Comparison of ENCODE assay signal across 21 mouse cellular contexts in the genomic region with DNA sequence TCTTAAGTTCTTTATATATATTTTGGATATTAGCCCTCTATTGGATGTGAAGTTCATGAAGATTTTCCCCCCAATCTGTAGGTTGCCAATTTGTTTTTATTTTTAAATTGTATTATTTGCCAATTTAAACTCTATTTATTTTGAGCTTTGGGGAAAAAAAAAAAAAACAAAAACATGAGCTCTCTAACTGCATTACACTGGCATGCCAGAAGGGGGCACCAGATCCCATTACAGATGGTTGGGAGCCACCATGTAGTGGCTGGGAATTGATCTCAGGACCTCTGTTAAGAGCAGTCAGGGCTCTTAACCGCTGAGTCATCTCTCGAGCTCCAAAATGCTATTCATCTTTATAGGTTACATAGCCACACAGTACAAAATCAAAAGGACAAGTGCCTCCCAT.
DNase-seq lines count a peak whose midpoint lies in the region; ATAC-seq and TF ChIP-seq lines count a peak whose summit lies in the region.
"Had no signal": no experiment of that assay in that cellular context is flagged by ENCODE, and none has a peak within 500 bp of the region (broad histone marks: within the 10 kb centered on the region; RNA-seq: fewer than 3 reads in every experiment).

No protein-coding gene starts in this region.

- H3K9ac ChIP-seq in liver, adult 2 months (ENCODE audit: low read depth, low read length) = no peak overlapping the region
- H3K9ac ChIP-seq in liver, embryonic 12.5 days = no peak overlapping the region
- no peak overlapping the region for H3K9ac ChIP-seq in MEL (ENCODE audit: control insufficient read depth, low read depth, low read length, poor library complexity, severe bottlenecking)
- H3K9ac ChIP-seq in stomach, postnatal 0 days (ENCODE audit: low read length) = no peak overlapping the region
- H3K9ac ChIP-seq in forebrain, embryonic 13.5 days = no peak overlapping the region
- H3K9ac ChIP-seq: heart, embryonic 15.5 days; midbrain, embryonic 13.5 days; neural tube, embryonic 13.5 days had no signal

- ATAC-seq in CD4-positive, CD25-positive, alpha-beta regulatory T cell, adult 4 months = no peak
- no peak for ATAC-seq in liver, embryonic 12.5 days
- ATAC-seq in stomach, postnatal 0 days (ENCODE audit: low FRiP score, low TSS enrichment) = no peak
- no peak for ATAC-seq in forebrain, embryonic 13.5 days
- ATAC-seq: inflammation-experienced regulatory T-cells, adult 6 months; midbrain, embryonic 13.5 days had no signal

- DNase-seq in CD4-positive, CD25-positive, alpha-beta regulatory T cell, adult 2 months (ENCODE audit: low read depth, low spot score) = peak; percentile 0
- no peak for DNase-seq in liver, adult 2 months (ENCODE audit: extremely low read depth, low read depth, low spot score)
- DNase-seq in MEL (ENCODE audit: low read depth, low spot score) = peak; percentile 10
- DNase-seq in stomach, postnatal 0 days (ENCODE audit: low spot score) = no peak
- DNase-seq in heart, embryonic 10.5 days (ENCODE audit: low spot score) = no peak
- DNase-seq: adrenal gland, postnatal 36 days; cerebellum, adult 2 months; gastrocnemius, postnatal 10 days; heart, adult 18-20 months; kidney, adult 2 months; kidney, postnatal 10 days; lung, postnatal 10 days; right cerebral cortex, adult 18-20 months had no signal

- H3K4me3 ChIP-seq in liver, adult 2 months (ENCODE audit: insufficient read depth, low read depth, low read length) = no peak overlapping the region
- no peak overlapping the region for H3K4me3 ChIP-seq in liver, embryonic 12.5 days
- no peak overlapping the region for H3K4me3 ChIP-seq in MEL (ENCODE audit: control insufficient read depth in 1 of 2, insufficient read depth in 1 of 2, low read depth in 2 of 2, low read length in 2 of 2)
- H3K4me3 ChIP-seq in stomach, postnatal 0 days (ENCODE audit: low read depth, low read length) = no peak overlapping the region
- no peak overlapping the region for H3K4me3 ChIP-seq in heart, embryonic 10.5 days
- no peak overlapping the region for H3K4me3 ChIP-seq in forebrain, embryonic 13.5 days
- H3K4me3 ChIP-seq: embryonic facial prominence, embryonic 10.5 days; heart, embryonic 15.5 days; midbrain, embryonic 13.5 days; neural tube, embryonic 13.5 days had no signal

- no peak overlapping the region for H3K4me2 ChIP-seq in liver, embryonic 12.5 days
- no peak overlapping the region for H3K4me2 ChIP-seq in stomach, postnatal 0 days (replicated peaks; ENCODE audit: low read depth)
- no peak overlapping the region for H3K4me2 ChIP-seq in forebrain, embryonic 13.5 days
- H3K4me2 ChIP-seq: heart, embryonic 15.5 days; midbrain, embryonic 13.5 days; neural tube, embryonic 13.5 days had no signal

- TF ChIP-seq RAD21 in MEL (IDR thresholded peaks at IDR 0.05; ENCODE audit: low read depth, low read length) = peak; percentile 22

- no peak for TF ChIP-seq POLR2A in liver, adult 2 months (IDR thresholded peaks at IDR 0.05; ENCODE audit: extremely low read depth, insufficient read depth, low read length)
- TF ChIP-seq POLR2A in MEL (IDR thresholded peaks at IDR 0.05; ENCODE audit: control insufficient read depth in 1 of 2, insufficient read depth in 1 of 2, low read depth in 1 of 2, low read length in 2 of 2, poor library complexity in 1 of 2) = no peak

- no peaks in the 10 kb centered on the region for H3K27me3 ChIP-seq in liver, adult 2 months (ENCODE audit: control insufficient read depth, insufficient read depth, low read length)
- no peaks in the 10 kb centered on the region for H3K27me3 ChIP-seq in liver, embryonic 12.5 days (replicated peaks)
- no peaks in the 10 kb centered on the region for H3K27me3 ChIP-seq in MEL (ENCODE audit: control insufficient read depth in 1 of 2, insufficient read depth in 2 of 2, low read length in 2 of 2)
- no peaks in the 10 kb centered on the region for H3K27me3 ChIP-seq in stomach, postnatal 0 days (ENCODE audit: control insufficient read depth, insufficient read depth, low read length)
- H3K27me3 ChIP-seq in heart, embryonic 10.5 days (ENCODE audit: insufficient read depth, poor library complexity, severe bottlenecking) = no peaks in the 10 kb centered on the region
- no peaks in the 10 kb centered on the region for H3K27me3 ChIP-seq in forebrain, embryonic 13.5 days
- H3K27me3 ChIP-seq: heart, embryonic 15.5 days; midbrain, embryonic 13.5 days; neural tube, embryonic 13.5 days had no signal

- no peaks in the 10 kb centered on the region for H3K9me3 ChIP-seq in liver, embryonic 12.5 days (replicated peaks)
- H3K9me3 ChIP-seq in MEL (replicated peaks; ENCODE audit: insufficient read depth, low read length) = no peaks in the 10 kb centered on the region
- no peaks in the 10 kb centered on the region for H3K9me3 ChIP-seq in stomach, postnatal 0 days (ENCODE audit: control insufficient read depth, low read length)
- no peaks in the 10 kb centered on the region for H3K9me3 ChIP-seq in heart, embryonic 10.5 days
- H3K9me3 ChIP-seq in forebrain, embryonic 13.5 days (replicated peaks) = no peaks in the 10 kb centered on the region
- H3K9me3 ChIP-seq: embryonic facial prominence, embryonic 10.5 days; heart, embryonic 15.5 days; midbrain, embryonic 13.5 days; neural tube, embryonic 13.5 days had no signal

- TF ChIP-seq CTCF in liver, adult 2 months (IDR thresholded peaks at IDR 0.05; ENCODE audit: low read depth, low read length) = peak; percentile 13; the same call in 1 of the 2 replicates
- peak; percentile 39 to 61 (median 44) for TF ChIP-seq CTCF in MEL (IDR thresholded peaks at IDR 0.05 in 2 of 3, conservative IDR thresholded peaks at IDR 0.05 in 1 of 3; ENCODE audit: control insufficient read depth in 1 of 3, insufficient read depth in 1 of 3, low read depth in 2 of 3, low read length in 3 of 3, poor library complexity in 1 of 3, severe bottlenecking in 1 of 3)
- TF ChIP-seq CTCF in stomach, postnatal 0 days (IDR thresholded peaks at IDR 0.05; ENCODE audit: low read depth) = peak; percentile 12; the same call in 1 of the 2 replicates

- no peaks in the 10 kb centered on the region for H3K36me3 ChIP-seq in liver, adult 2 months (ENCODE audit: control insufficient read depth, insufficient read depth, low read length)
- no peaks in the 10 kb centered on the region for H3K36me3 ChIP-seq in liver, embryonic 12.5 days
- H3K36me3 ChIP-seq in MEL (ENCODE audit: control insufficient read depth in 1 of 2, insufficient read depth in 2 of 2, low read length in 2 of 2) = no peaks in the 10 kb centered on the region
- no peaks in the 10 kb centered on the region for H3K36me3 ChIP-seq in stomach, postnatal 0 days (ENCODE audit: control insufficient read depth, insufficient read depth, low read length)
- H3K36me3 ChIP-seq in heart, embryonic 10.5 days = peaks cover 2% of the 10 kb centered on the region; the same call in 1 of the 2 replicates
- no peaks in the 10 kb centered on the region for H3K36me3 ChIP-seq in forebrain, embryonic 13.5 days (ENCODE audit: poor library complexity, severe bottlenecking)
- H3K36me3 ChIP-seq: embryonic facial prominence, embryonic 10.5 days; heart, embryonic 15.5 days; midbrain, embryonic 13.5 days; neural tube, embryonic 13.5 days had no signal

- 96% methylated on average over 2 of the region's 2 CpGs for WGBS in liver, adult 2 months
- 72% methylated on average over 2 of the region's 2 CpGs for WGBS in liver, embryonic 12.5 days (ENCODE audit: insufficient replicate concordance)
- WGBS in stomach, postnatal 0 days = 88% methylated on average over 2 of the region's 2 CpGs
- 80% methylated on average over 2 of the region's 2 CpGs for WGBS in heart, embryonic 10.5 days
- 95% methylated on average over 2 of the region's 2 CpGs for WGBS in forebrain, embryonic 13.5 days

- H3K79me2 ChIP-seq in liver, adult 2 months (ENCODE audit: control insufficient read depth, insufficient read depth, low read length) = no peaks in the 10 kb centered on the region
- H3K79me2 ChIP-seq in MEL (ENCODE audit: control insufficient read depth, insufficient read depth, low read length, poor library complexity) = no peaks in the 10 kb centered on the region

- no peak for TF ChIP-seq EP300 in MEL (IDR thresholded peaks at IDR 0.05; ENCODE audit: low read depth in 1 of 2, low read length in 2 of 2)
- TF ChIP-seq EP300 in stomach, postnatal 0 days (optimal IDR thresholded peaks at IDR 0.05) = no peak

- no peak overlapping the region for H3K27ac ChIP-seq in liver, adult 2 months (replicated peaks; ENCODE audit: insufficient read depth, low read depth, low read length)
- no peak overlapping the region for H3K27ac ChIP-seq in liver, embryonic 12.5 days
- H3K27ac ChIP-seq in MEL (ENCODE audit: control insufficient read depth, low read depth, low read length) = no peak overlapping the region
- no peak overlapping the region for H3K27ac ChIP-seq in stomach, postnatal 0 days (replicated peaks)
- no peak overlapping the region for H3K27ac ChIP-seq in heart, embryonic 10.5 days
- H3K27ac ChIP-seq in forebrain, embryonic 13.5 days = no peak overlapping the region
- H3K27ac ChIP-seq: embryonic facial prominence, embryonic 10.5 days; heart, embryonic 15.5 days; midbrain, embryonic 13.5 days; neural tube, embryonic 13.5 days had no signal

- H3K4me1 ChIP-seq in liver, adult 2 months (ENCODE audit: control insufficient read depth, insufficient read depth, low read length) = no peaks in the 10 kb centered on the region
- H3K4me1 ChIP-seq in liver, embryonic 12.5 days = no peaks in the 10 kb centered on the region
- no peaks in the 10 kb centered on the region for H3K4me1 ChIP-seq in MEL (ENCODE audit: control insufficient read depth in 1 of 2, insufficient read depth in 2 of 2, low read length in 2 of 2)
- H3K4me1 ChIP-seq in stomach, postnatal 0 days (replicated peaks; ENCODE audit: control insufficient read depth, insufficient read depth) = no peaks in the 10 kb centered on the region
- no peaks in the 10 kb centered on the region for H3K4me1 ChIP-seq in heart, embryonic 10.5 days
- H3K4me1 ChIP-seq in forebrain, embryonic 13.5 days = no peaks in the 10 kb centered on the region
- H3K4me1 ChIP-seq: embryonic facial prominence, embryonic 10.5 days; heart, embryonic 15.5 days; midbrain, embryonic 13.5 days; neural tube, embryonic 13.5 days had no signal

TF ChIP-seq in MEL, 35 proteins besides CTCF, POLR2A, EP300 and RAD21 (continues in another document):
- TF ChIP-seq JUND (IDR thresholded peaks at IDR 0.05; ENCODE audit: low read depth, low read length) (no peak), ZNF384 (IDR thresholded peaks at IDR 0.05; ENCODE audit: low read depth, low read length) (peak; percentile 77), USF1 (IDR thresholded peaks at IDR 0.05; ENCODE audit: low read depth, low read length) (no peak), ETS1 (IDR thresholded peaks at IDR 0.05; ENCODE audit: low read depth, low read length) (no peak), TBP (IDR thresholded peaks at IDR 0.05; ENCODE audit: low read depth, low read length) (no peak), SMC3 (IDR thresholded peaks at IDR 0.05; ENCODE audit: low read depth, low read length) (peak; percentile 25), E2F4 (IDR thresholded peaks at IDR 0.05; ENCODE audit: borderline replicate concordance, low read depth, low read length) (no peak), GABPA (IDR thresholded peaks at IDR 0.05; ENCODE audit: low read depth, low read length) (no peak), MYC (IDR thresholded peaks at IDR 0.05; ENCODE audit: low read depth, low read length) (no peak), KAT2A (conservative IDR thresholded peaks at IDR 0.05; ENCODE audit: low read depth, low read length) (no peak)

Comparison
In these comparisons a context has a peak if more than half of its experiments do, and no peak if none do; other contexts are left out.
1. DNase-seq: peak in CD4-positive, CD25-positive, alpha-beta regulatory T cell, adult 2 months (single experiment) and MEL (single experiment); none in liver, adult 2 months (single experiment), stomach, postnatal 0 days (single experiment) and heart, embryonic 10.5 days (single experiment).
2. Peak in every context shown above with its lines, with median percentiles within 50 percentile points of each other: CTCF ChIP-seq.